Mouse (Mus musculus) adrenal gland, adult 2 months (tissue): ENCODE data around the gene Agk. TPM values are rescaled to one million over a fixed set of nuclear protein-coding genes. Genes with fewer than 3 reads are reported as not detected.
A peak's percentile ranks its signal among the peaks of the same experiment; 100 is the strongest.

Experiments
- DNase-seq: peaks from one replicate; pipeline ENCODE4 v3.0.0; 2021
- long read RNA-seq: library from polyadenylated mRNA; stranded (forward); transcript quantifications from one replicate; pipeline ENCODE4 v2.0.0, GENCODE M21; 2021
- polyA plus RNA-seq: library from polyadenylated mRNA; depleted of rRNA; stranded (reverse); fragments of >200 nt; gene quantifications from 2 replicates; pipeline ENCODE4 v1.2.3, GENCODE M21; 2012; rRNA removed
- total RNA-seq, 2 experiments: library from RNA; stranded (reverse); gene quantifications; 2 replicates each; pipeline ENCODE4 v1.2.3; 2021

Agk gene
- total RNA-seq, result 10 to 100 TPM; 27.5 to 41.7 TPM
- polyA plus RNA-seq, result 8.1 and 10.6 TPM in 2 replicates
- long read RNA-seq, transcript Agk-201 (16 exons, 2,531 nt), result major isoform, 24 of 31 reads
- long read RNA-seq, partial matches to known transcripts, result 2 of 31 reads
- long read RNA-seq, other reads (novel, unspliced or antisense), result 4 of 31 reads

GRCm38 (mm10) chr6:40324897-40325841 lies at the start of gene Agk:
Agk (plus strand) TSS chr6:40325172.
- peak; percentile 85 for DNase-seq

- DNase-seq, result no peak
These were observed 24.3 kb upstream of the Agk start for GRCm38 (mm10) chr6:40300707-40301106.

DNA sequence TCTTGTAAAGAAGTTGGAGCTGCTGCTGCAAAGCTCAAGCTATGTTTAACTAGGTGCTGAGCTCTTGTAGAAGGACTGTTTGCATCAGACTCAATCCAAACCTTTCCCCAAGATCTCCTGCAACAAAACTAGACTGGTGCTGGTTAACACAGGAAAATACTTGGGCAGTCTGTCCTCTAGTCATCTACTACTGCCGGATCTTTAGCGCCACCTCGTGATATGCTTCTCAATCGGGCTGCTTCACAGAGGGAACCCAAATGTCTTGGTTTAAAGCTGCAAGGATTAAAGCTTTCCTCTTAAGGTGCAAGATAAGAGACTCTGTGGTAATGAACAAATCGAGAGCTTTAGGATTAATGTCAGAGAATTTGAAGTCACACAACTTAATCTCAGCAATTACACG lies 21.6 kb upstream of the Agk start:
- DNase-seq, result peak; percentile 65

GRCm38 (mm10) chr6:40304972-40305371 lies 20.0 kb upstream of the Agk start:
- no peak for DNase-seq

DNA sequence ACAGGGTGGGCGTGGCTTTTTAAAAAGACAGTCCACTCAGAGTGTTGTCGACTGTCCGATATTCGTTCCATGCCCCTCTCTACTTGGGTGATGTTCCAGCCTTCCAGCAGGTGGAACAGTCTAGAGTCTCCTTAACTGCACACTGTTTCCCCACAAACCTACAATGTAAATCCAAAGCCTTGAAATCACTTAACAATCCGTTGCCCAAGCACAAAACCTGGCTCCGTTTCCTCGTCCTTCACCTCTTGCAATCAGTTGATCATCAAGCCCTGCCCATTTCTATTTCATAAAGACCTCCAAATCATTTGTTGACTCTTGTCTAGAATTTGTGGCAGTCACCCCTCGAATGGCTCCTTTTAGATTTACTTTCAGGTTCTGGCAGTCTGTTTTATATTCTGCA lies 1.4 kb downstream of the Agk start:
- DNase-seq, result peak; percentile 31

DNA sequence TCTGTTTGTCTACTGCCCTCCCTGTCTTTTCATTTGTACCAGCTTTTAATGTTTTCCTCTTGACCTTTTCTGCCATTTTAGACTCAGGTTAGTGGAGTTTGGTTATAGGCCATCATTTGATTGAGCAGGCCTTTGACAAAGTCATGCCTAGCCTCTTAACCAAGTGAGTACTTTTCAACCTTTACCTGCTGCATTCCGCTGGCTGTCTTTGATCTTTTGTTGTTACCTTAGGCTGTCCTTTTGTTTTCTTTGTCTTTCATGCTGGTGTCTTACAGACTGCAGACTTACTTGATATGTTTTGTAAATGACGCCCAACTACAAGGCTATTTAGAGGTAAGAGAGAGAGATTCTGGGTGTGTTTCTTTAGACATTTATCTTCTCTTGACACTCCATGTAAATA lies 8.5 kb downstream of the Agk start:
- DNase-seq, result no peak

DNA sequence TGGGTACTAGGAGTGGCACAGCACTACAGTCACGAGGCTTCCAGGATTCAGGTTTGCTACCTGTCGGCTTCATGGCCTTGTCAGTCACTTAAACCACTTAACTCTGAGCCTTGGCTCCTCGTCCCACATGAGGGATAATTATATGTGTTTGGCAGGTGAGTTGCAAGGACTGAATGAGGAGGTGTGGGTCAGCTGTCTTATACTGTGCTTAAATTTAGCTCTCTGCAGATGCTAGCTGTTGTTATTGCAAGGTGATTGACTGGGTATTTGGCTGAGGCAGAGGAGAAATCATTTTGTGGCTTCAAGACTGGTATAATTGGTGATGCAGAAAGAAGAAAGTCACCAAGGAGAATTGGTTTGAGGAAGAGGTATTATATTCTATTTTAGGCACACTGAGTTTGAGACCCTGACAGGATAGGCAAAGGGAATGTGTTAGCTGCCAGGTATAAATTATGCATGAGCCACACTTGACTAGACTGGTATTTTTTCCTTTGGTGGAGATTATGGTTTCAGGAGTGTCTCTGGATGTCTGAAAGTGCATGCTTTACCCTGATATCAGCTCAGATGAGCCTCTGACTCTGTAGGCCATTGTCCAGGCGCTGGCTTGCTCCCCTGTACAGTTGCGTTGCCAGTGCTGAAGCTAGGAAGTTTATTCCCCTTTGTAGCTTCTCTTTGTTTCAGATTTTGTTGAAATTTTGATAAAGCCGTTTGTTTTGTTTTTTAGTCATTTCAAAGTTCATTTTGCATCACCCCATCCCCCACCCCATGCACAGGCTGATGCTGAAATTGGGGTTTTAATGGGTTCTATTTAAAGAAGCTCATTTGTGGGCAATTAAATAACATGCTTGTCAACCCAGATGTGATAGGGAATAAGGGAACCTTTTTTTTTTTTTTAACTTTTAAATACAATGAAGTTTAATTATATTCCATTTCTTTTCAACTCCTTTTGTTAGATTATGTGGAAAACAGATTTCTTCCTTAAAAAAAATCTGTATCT lies 12.1 kb downstream of the Agk start:
- no peak for DNase-seq

- no peak for DNase-seq
These were observed 22.2 kb downstream of the Agk start for GRCm38 (mm10) chr6:40346959-40347771.

- DNase-seq, result no peak
These were observed 22.8 kb downstream of the Agk start for GRCm38 (mm10) chr6:40347772-40348111.

- DNase-seq, result no peak
These were observed 25.1 kb downstream of the Agk start for GRCm38 (mm10) chr6:40350041-40350440.

DNA sequence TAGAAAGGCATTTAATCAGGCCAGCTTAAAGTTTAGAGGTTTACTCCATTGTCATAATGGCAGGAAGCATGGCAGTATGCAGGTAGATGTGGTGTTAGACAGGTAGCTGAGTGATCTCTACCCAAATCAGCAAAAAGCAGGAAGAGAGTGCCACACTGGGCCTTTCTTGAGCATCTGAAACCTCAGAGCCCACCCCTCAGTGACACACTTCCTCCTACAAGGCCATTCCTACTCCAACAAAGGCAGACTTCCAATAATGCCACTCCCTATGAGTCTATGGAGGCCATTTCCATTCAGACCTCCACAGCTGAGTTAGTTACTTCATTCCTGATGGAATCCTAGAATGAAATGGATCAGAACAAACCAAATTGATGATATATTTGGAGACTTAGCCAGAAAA lies 25.9 kb downstream of the Agk start:
- DNase-seq, result no peak

GRCm38 (mm10) chr6:40353360-40353759 lies 28.4 kb downstream of the Agk start:
- no peak for DNase-seq

DNA sequence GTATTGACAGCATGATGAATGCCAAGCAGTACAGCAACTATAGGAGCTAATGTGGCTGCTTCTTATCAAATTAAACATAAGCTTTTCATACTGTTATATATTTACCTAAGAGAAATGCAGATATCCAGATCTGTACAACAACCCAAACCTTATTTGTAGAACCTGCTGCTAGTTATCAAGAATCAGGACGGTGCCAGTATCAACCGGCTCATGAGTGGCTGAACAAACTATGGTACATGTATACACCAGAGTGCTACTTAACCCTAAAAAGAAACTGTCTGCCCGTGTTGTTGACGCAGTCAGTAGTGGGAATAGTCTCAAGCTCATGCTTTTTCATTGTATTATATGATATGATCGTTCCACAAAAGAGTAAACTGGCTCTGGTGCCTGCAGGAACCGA lies 46.1 kb downstream of the Agk start:
- no peak for DNase-seq

DNA sequence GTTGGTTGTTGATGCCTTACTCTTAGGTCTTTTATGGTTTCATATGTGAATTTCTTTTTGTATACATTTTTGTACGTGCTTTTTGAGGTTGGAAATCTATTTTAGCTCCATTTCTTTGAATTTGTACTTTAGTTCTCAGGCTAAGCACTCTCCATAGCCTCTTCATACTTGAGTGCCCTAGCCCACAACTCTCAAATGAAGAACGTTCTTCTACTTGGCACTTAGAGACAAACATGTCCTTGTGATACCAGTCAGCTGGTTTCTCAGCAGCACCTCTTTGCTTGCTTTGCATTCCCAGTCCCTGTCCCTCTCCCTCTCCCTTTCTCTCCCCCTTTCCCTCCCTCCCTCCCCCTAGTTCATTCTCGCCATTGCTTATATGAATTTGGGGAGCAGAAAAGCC lies 55.2 kb downstream of the Agk start:
- DNase-seq, result no peak

DNA sequence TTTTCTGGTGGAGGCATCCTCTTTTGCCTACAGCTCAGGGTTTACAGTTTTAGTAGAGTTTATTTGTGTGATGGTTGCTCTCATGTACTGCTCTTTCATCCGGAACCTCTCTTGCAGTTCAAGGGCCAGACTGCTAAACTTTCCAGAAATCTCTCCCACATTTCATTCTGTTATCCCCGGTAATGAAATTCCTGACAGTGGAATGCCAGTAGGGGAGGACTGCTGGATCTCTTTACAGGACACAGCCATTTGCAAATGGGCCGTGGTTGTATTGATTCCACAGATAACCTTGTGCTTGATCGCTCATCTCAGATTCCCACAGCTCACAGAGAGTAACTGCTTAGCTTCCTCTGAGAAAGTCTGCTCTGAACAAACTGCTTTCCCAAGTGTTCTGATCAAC lies 56.9 kb downstream of the Agk start:
- DNase-seq, result no peak

DNA sequence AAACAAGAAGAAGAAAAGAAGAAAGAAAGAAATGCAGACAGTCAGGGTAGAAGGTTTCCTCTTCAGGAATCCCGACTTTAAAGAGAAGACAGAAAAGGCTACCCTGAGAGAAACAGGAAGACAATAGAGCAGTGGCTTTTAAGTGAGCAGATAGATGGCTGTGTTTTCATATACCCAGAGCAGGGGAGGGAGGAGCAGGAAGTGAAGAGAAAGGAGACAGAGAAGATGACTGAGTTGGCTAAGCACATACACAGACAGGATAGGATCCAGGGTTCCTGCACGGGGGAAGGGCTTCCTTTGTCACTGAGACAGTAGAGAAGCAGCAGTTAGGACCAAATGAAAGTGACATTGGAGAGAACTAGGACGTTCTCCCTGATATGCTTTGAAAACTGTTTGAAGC lies 60.7 kb downstream of the Agk start:
- no peak for DNase-seq

GRCm38 (mm10) chr6:40388660-40389059 lies 63.7 kb downstream of the Agk start:
- DNase-seq, result no peak

DNA sequence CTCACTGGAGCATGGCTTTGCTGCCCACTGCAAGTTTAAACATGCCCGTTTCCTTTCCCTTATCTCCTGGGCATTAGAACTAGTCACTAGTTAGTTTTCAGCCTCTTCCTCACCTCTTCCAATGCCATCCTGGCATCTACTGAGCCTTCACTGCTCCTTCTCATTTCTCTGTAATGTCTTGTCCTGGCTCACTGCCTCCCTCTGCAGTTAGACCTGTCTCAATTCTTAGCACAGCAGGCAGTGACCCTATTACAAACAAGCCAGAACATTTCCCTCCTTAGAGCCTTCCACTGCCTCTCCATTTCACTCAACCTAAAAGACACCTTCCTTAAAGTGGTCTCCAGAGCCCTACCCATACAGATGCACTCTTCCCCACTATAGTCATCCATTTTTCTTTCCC lies 66.0 kb downstream of the Agk start:
- DNase-seq, result no peak

DNA sequence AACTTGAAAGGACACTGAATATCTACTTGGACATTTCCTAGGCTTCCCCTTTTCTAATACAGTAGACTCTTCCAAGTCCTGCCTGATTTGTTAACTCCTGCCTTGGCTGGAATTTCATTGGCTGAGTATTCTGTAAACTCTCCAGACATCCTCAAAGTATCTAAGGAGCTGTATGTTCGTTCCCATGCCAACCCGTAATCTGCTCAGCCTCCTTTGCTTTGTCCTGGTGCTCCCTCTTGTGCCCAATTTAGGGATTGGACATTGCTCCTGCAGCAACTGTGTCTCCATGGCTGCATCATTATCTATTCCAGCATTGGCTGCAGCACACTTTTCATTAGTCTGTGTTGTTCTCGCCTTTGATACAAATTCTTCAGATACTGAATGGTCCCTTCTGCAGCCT lies 68.2 kb downstream of the Agk start:
- peak; percentile 69 for DNase-seq

DNA sequence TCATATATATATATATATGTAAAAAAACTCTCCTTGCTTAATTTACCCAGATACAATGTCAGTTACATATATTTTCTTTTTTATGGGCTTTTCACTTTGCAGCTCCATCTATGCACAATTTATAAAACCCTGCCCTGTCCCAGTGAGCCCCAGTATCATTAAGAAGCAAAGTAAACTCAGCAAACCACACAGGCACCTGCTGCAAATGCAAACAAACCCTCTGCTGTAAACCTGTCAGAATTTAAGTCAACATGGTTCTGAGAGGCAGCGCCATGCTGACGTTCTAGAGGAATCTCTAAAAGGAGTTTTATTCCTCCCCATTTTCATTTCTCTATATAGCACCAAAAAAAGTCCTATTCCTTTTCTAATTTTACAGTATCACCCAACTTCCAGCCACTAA lies 77.1 kb downstream of the Agk start:
- DNase-seq, result no peak

GRCm38 (mm10) chr6:40403640-40404285 lies 78.8 kb downstream of the Agk start:
- no peak for DNase-seq
